Mouse (Mus musculus) right cerebral cortex, postnatal 25 days (tissue): Measurements from ENCODE around the gene Islr2.

ENCODE experiments used
- DNase-seq: peaks from one replicate; pipeline ENCODE4 v3.0.0; 2022

Gene Islr2

GRCm38 (mm10) chr9:58196610-58197567 is 7.2 kb downstream of the Islr2 start:
- no peak for DNase-seq

- no peak for DNase-seq
Measured at GRCm38 (mm10) chr9:58196141-58196540, 8.0 kb downstream of the Islr2 start.

- DNase-seq, result no peak
Measured at GRCm38 (mm10) chr9:58195671-58196070, 8.4 kb downstream of the Islr2 start.

GRCm38 (mm10) chr9:58194222-58194621 is 9.9 kb downstream of the Islr2 start:
- no peak for DNase-seq

GRCm38 (mm10) chr9:58184456-58184855 is 19.7 kb downstream of the Islr2 start:
- DNase-seq, result no peak

GRCm38 (mm10) chr9:58179390-58179789 is 24.7 kb downstream of the Islr2 start:
- DNase-seq, result no peak

GRCm38 (mm10) chr9:58177165-58177564 is 27.0 kb downstream of the Islr2 start:
- DNase-seq, result no peak

GRCm38 (mm10) chr9:58175745-58176487 is 28.2 kb downstream of the Islr2 start:
- DNase-seq, result peak; percentile 69

GRCm38 (mm10) chr9:58174818-58175251 is 29.3 kb downstream of the Islr2 start:
- DNase-seq, result peak; percentile 57

GRCm38 (mm10) chr9:58172863-58173262 is 31.3 kb downstream of the Islr2 start:
- DNase-seq, result no peak

- DNase-seq, result no peak
Measured at GRCm38 (mm10) chr9:58169426-58169825, 34.7 kb downstream of the Islr2 start.

GRCm38 (mm10) chr9:58168880-58169279 is 35.2 kb downstream of the Islr2 start:
- no peak for DNase-seq

- no peak for DNase-seq
Measured at GRCm38 (mm10) chr9:58165779-58166178, 38.3 kb downstream of the Islr2 start.

- DNase-seq, result no peak
Measured at GRCm38 (mm10) chr9:58163146-58163545, 41.0 kb downstream of the Islr2 start.

- no peak for DNase-seq
Measured at GRCm38 (mm10) chr9:58162173-58162572, 41.9 kb downstream of the Islr2 start.

GRCm38 (mm10) chr9:58160315-58160714 is 43.8 kb downstream of the Islr2 start:
- DNase-seq, result no peak

GRCm38 (mm10) chr9:58159855-58160254 is 44.3 kb downstream of the Islr2 start:
- DNase-seq, result no peak

- DNase-seq, result no peak
Measured at GRCm38 (mm10) chr9:58158541-58159311, 45.4 kb downstream of the Islr2 start.

- no peak for DNase-seq
Measured at GRCm38 (mm10) chr9:58157838-58158237, 46.3 kb downstream of the Islr2 start.

- DNase-seq, result no peak
Measured at GRCm38 (mm10) chr9:58156819-58157560, 47.1 kb downstream of the Islr2 start.

GRCm38 (mm10) chr9:58155366-58155765 is 48.8 kb downstream of the Islr2 start:
- no peak for DNase-seq

GRCm38 (mm10) chr9:58153095-58153494 is 51.0 kb downstream of the Islr2 start:
- DNase-seq, result no peak
